Mouse (Mus musculus): ENCODE data around the gene Cass4. TPM values are rescaled to one million over a fixed set of nuclear protein-coding genes. Genes with fewer than 3 reads are reported as not detected.
A peak's percentile ranks its signal among the peaks of the same experiment; 100 is the strongest.

Cass4 gene
- polyA plus RNA-seq, 1 experiment from 2014 or later, result 0.13 TPM

- Histone ChIP-seq H3K4me1 (replicated peaks) (0 out of 2 replicates have a peak, but pooled peaks cover 6% of the 10 kb centered on the region), H3K27ac (no peak overlapping the region), H3K4me2 (no peak overlapping the region), H3K4me3 (no peak overlapping the region), H3K9ac (no peak overlapping the region), H3K9me3 (no peaks in the 10 kb centered on the region), H3K27me3 (no peaks in the 10 kb centered on the region), H3K36me3 (peaks cover 45% of the 10 kb centered on the region)
- no peak for ATAC-seq (ENCODE audit: low FRiP score)
- 93% methylated on average over 7 of the region's 7 CpGs for WGBS
Measured at GRCm38 (mm10) chr2:172363176-172363575, 30.4 kb upstream of the Cass4 start.

GRCm38 (mm10) chr2:172370411-172371223 is 23.0 kb upstream of the Cass4 start, which contains the start of the genes Aurka and Cstf1:
TSS of gene Aurka (minus strand) at chr2:172370535.
TSS of gene Cstf1 (plus strand) at chr2:172370681.
- no peaks in the 10 kb centered on the region for H3K27me3 ChIP-seq
- peak within 1 kb of the TSS; percentile 91 for H3K4me2 ChIP-seq
- peak within 1 kb of the TSS; percentile 93 for H3K9ac ChIP-seq
- H3K4me3 ChIP-seq, result peak within 1 kb of the TSS; percentile 97
- peak; percentile 99 for ATAC-seq (ENCODE audit: low FRiP score)
- H3K36me3 ChIP-seq, result peaks cover 32% of the 10 kb centered on the region
- under 1% methylated on average over 66 of the region's 66 CpGs for WGBS
- no peaks in the 10 kb centered on the region for H3K9me3 ChIP-seq
- peaks cover 24% of the 10 kb centered on the region for H3K4me1 ChIP-seq (replicated peaks)
- peak within 1 kb of the TSS; percentile 85 for H3K27ac ChIP-seq

- Histone ChIP-seq H3K4me1 (replicated peaks) (peaks cover 24% of the 10 kb centered on the region), H3K9me3 (no peaks in the 10 kb centered on the region), H3K4me3 (peak overlapping the region; percentile 97), H3K36me3 (peaks cover 39% of the 10 kb centered on the region), H3K9ac (peak overlapping the region; percentile 93), H3K4me2 (peak overlapping the region; percentile 79), H3K27ac (peak overlapping the region; percentile 85), H3K27me3 (no peaks in the 10 kb centered on the region)
- no peak for ATAC-seq (ENCODE audit: low FRiP score)
- WGBS, result under 1% methylated on average over 11 of the region's 11 CpGs
Measured at GRCm38 (mm10) chr2:172371258-172371657, 22.3 kb upstream of the Cass4 start.

- ATAC-seq (ENCODE audit: low FRiP score), result no peak
- Histone ChIP-seq H3K9me3 (no peaks in the 10 kb centered on the region), H3K27me3 (no peaks in the 10 kb centered on the region), H3K9ac (no peak overlapping the region), H3K4me3 (no peak overlapping the region), H3K4me2 (no peak overlapping the region), H3K27ac (no peak overlapping the region), H3K36me3 (peaks cover 87% of the 10 kb centered on the region), H3K4me1 (replicated peaks) (peaks cover 6% of the 10 kb centered on the region)
- WGBS, result 94% methylated on average over 4 of the region's 4 CpGs
Measured at GRCm38 (mm10) chr2:172376551-172376950, 17.0 kb upstream of the Cass4 start.

GRCm38 (mm10) chr2:172376999-172377515 is 16.5 kb upstream of the Cass4 start:
- Histone ChIP-seq H3K36me3 (peaks cover 92% of the 10 kb centered on the region), H3K9me3 (no peaks in the 10 kb centered on the region), H3K9ac (no peak overlapping the region), H3K27ac (no peak overlapping the region), H3K4me1 (replicated peaks) (peaks cover 1% of the 10 kb centered on the region), H3K4me2 (no peak overlapping the region), H3K27me3 (no peaks in the 10 kb centered on the region), H3K4me3 (no peak overlapping the region)
- ATAC-seq (ENCODE audit: low FRiP score), result no peak
- WGBS, result 73% methylated on average over 5 of the region's 5 CpGs

GRCm38 (mm10) chr2:172378332-172378731 is 15.3 kb upstream of the Cass4 start:
- H3K4me3 ChIP-seq, result no peak overlapping the region
- no peaks in the 10 kb centered on the region for H3K27me3 ChIP-seq
- no peaks in the 10 kb centered on the region for H3K9me3 ChIP-seq
- no peak overlapping the region for H3K27ac ChIP-seq
- H3K9ac ChIP-seq, result no peak overlapping the region
- H3K4me2 ChIP-seq, result no peak overlapping the region
- WGBS, result 77% methylated on average over 7 of the region's 7 CpGs
- H3K4me1 ChIP-seq (replicated peaks), result no peaks in the 10 kb centered on the region
- ATAC-seq (ENCODE audit: low FRiP score), result no peak
- H3K36me3 ChIP-seq, result peaks cover 96% of the 10 kb centered on the region

GRCm38 (mm10) chr2:172380513-172380912 is 13.1 kb upstream of the Cass4 start:
- H3K36me3 ChIP-seq, result peaks cover 78% of the 10 kb centered on the region
- no peak overlapping the region for H3K27ac ChIP-seq
- no peaks in the 10 kb centered on the region for H3K4me1 ChIP-seq (replicated peaks)
- H3K9ac ChIP-seq, result no peak overlapping the region
- WGBS, result 95% methylated on average over 17 of the region's 17 CpGs
- no peak overlapping the region for H3K4me3 ChIP-seq
- no peaks in the 10 kb centered on the region for H3K9me3 ChIP-seq
- no peak overlapping the region for H3K4me2 ChIP-seq
- ATAC-seq (ENCODE audit: low FRiP score), result no peak
- H3K27me3 ChIP-seq, result no peaks in the 10 kb centered on the region

- H3K36me3 ChIP-seq, result peaks cover 69% of the 10 kb centered on the region
- no peaks in the 10 kb centered on the region for H3K27me3 ChIP-seq
- H3K9ac ChIP-seq, result no peak overlapping the region
- no peak overlapping the region for H3K4me2 ChIP-seq
- H3K4me3 ChIP-seq, result no peak overlapping the region
- H3K9me3 ChIP-seq, result no peaks in the 10 kb centered on the region
- no peak overlapping the region for H3K27ac ChIP-seq
- ATAC-seq (ENCODE audit: low FRiP score), result no peak
- 93% methylated on average over 11 of the region's 11 CpGs for WGBS
- H3K4me1 ChIP-seq (replicated peaks), result no peaks in the 10 kb centered on the region
Measured at GRCm38 (mm10) chr2:172381341-172381740, 12.3 kb upstream of the Cass4 start.

GRCm38 (mm10) chr2:172381898-172382297 is 11.7 kb upstream of the Cass4 start:
- Histone ChIP-seq H3K4me3 (no peak overlapping the region), H3K27ac (no peak overlapping the region), H3K27me3 (no peaks in the 10 kb centered on the region), H3K4me1 (replicated peaks) (no peaks in the 10 kb centered on the region), H3K36me3 (peaks cover 64% of the 10 kb centered on the region), H3K9me3 (no peaks in the 10 kb centered on the region), H3K9ac (no peak overlapping the region), H3K4me2 (no peak overlapping the region)
- 92% methylated on average over 12 of the region's 12 CpGs for WGBS
- ATAC-seq (ENCODE audit: low FRiP score), result no peak

- H3K9me3 ChIP-seq, result no peaks in the 10 kb centered on the region
- H3K27me3 ChIP-seq, result no peaks in the 10 kb centered on the region
- no peak overlapping the region for H3K27ac ChIP-seq
- H3K36me3 ChIP-seq, result peaks cover 37% of the 10 kb centered on the region
- WGBS, result 92% methylated on average over 3 of the region's 3 CpGs
- no peaks in the 10 kb centered on the region for H3K4me1 ChIP-seq (replicated peaks)
- no peak overlapping the region for H3K4me3 ChIP-seq
- no peak overlapping the region for H3K9ac ChIP-seq
- no peak for ATAC-seq (ENCODE audit: low FRiP score)
- H3K4me2 ChIP-seq, result no peak overlapping the region
Measured at GRCm38 (mm10) chr2:172384715-172385114, 8.9 kb upstream of the Cass4 start.

GRCm38 (mm10) chr2:172390341-172390740 is 3.3 kb upstream of the Cass4 start:
- ATAC-seq (ENCODE audit: low FRiP score), result no peak
- Histone ChIP-seq H3K9ac (no peak overlapping the region), H3K4me2 (no peak overlapping the region), H3K4me3 (no peak overlapping the region), H3K9me3 (no peaks in the 10 kb centered on the region), H3K27ac (no peak overlapping the region), H3K4me1 (replicated peaks) (no peaks in the 10 kb centered on the region), H3K27me3 (no peaks in the 10 kb centered on the region; the same call in 1 of the 2 replicates), H3K36me3 (no peaks in the 10 kb centered on the region)
- 48% methylated on average over 6 of the region's 6 CpGs for WGBS

GRCm38 (mm10) chr2:172392041-172392521 is 1.5 kb upstream of the Cass4 start:
- WGBS, result 79% methylated on average over 10 of the region's 10 CpGs
- no peak overlapping the region for H3K9ac ChIP-seq
- no peak for ATAC-seq (ENCODE audit: low FRiP score)

More at GRCm38 (mm10) chr2:172392041-172392521, 1.5 kb upstream of the Cass4 start:
- Histone ChIP-seq H3K9me3 (no peaks in the 10 kb centered on the region), H3K36me3 (no peaks in the 10 kb centered on the region), H3K27me3 (no peaks in the 10 kb centered on the region; the same call in 1 of the 2 replicates), H3K4me3 (no peak overlapping the region), H3K4me1 (replicated peaks) (peaks cover 6% of the 10 kb centered on the region; the same call in 1 of the 2 replicates), H3K27ac (no peak overlapping the region), H3K4me2 (no peak overlapping the region)

Data from hindbrain, embryonic 13.5 days (tissue).